Mouse (Mus musculus) cerebral cortex, adult 2 months (tissue): ENCODE results near the gene Edem3.

Source experiments
- WGBS: fragments of 180-500 bp; shearing (Covaris S2); methylation state at CpG from one replicate; pipeline ENCODE4 v1.1.7; 2018; 5-methylcytosine and 5-hydroxymethylcytosine counted together

The Edem3 gene

GRCm38 (mm10) chr1:151863135-151863796, 108.1 kb downstream of the Edem3 start:
- 80% methylated on average over 17 of the region's 17 CpGs for WGBS

GRCm38 (mm10) chr1:151863797-151864147, 108.6 kb downstream of the Edem3 start:
- WGBS = 83% methylated on average over 12 of the region's 12 CpGs

DNA sequence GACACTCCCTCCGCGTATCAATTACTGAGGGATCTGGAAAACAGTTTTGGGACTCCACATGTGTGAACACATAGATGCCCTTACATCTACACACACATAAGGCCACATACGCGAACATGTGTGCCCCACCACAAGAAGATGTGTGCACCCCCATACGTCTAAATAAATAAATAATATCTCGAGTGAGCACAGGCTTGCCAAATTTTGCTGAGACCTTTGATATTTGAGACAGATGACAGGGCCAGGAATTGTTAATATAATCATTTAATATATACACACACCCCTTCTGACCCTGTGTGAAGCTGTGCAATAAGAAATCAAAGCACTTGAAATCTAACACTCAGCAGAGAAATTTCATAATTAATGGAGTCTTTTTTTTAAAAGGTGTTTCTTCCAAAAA, 109.2 kb downstream of the Edem3 start:
- WGBS = 94% methylated on average over 6 of the region's 6 CpGs
